Mouse (Mus musculus): ENCODE results near the gene Mmp25. TPM values are rescaled to one million over a fixed set of nuclear protein-coding genes. Genes with fewer than 3 reads are reported as not detected.

Mmp25 gene
- polyA plus RNA-seq, 2 experiments = 0.76 to 1.0 TPM

DNA sequence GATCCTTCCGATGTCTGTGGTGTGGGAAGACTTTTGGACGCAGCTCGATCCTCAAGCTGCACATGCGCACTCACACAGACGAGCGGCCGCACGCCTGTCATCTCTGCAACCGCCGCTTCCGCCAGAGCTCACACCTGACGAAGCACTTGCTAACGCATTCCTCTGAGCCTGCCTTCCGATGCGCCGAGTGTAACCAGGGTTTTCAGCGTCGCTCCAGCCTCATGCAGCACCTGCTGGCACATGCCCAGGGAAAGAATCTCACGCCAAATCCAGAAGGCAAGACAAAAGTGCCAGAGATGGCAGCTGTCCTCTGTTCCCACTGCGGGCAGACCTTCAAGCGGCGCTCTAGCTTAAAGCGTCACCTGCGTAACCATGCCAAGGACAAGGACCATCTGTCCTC, 35.5 kb downstream of the Mmp25 start:
- H3K27ac ChIP-seq (replicated peaks; ENCODE audit: low read depth, low read length) = no peak overlapping the region
- 91% methylated on average over 24 of the region's 24 CpGs for WGBS
- no peaks in the 10 kb centered on the region for H3K36me3 ChIP-seq (ENCODE audit: control insufficient read depth, insufficient read depth, low read length)
- no peak overlapping the region for H3K4me2 ChIP-seq (replicated peaks; ENCODE audit: low read depth, low read length, severe bottlenecking)
- H3K4me1 ChIP-seq (ENCODE audit: control insufficient read depth, insufficient read depth, low read length) = no peaks in the 10 kb centered on the region
- no peak overlapping the region for H3K9ac ChIP-seq (ENCODE audit: low read depth, low read length, severe bottlenecking)
- no peak overlapping the region for H3K4me3 ChIP-seq (replicated peaks; ENCODE audit: low read length)
- DNase-seq (ENCODE audit: low spot score) (no peak), ATAC-seq (ENCODE audit: low FRiP score, low read depth) (no peak)
- TF ChIP-seq POLR2A (IDR thresholded peaks at IDR 0.05; ENCODE audit: borderline replicate concordance, extremely low read depth, insufficient read depth, insufficient read length) = no peak
- H3K27me3 ChIP-seq (ENCODE audit: control insufficient read depth, insufficient read depth, low read length) = no peaks in the 10 kb centered on the region
- H3K9me3 ChIP-seq (ENCODE audit: control insufficient read depth, low read length) = no peaks in the 10 kb centered on the region

- no peaks in the 10 kb centered on the region for H3K9me3 ChIP-seq (ENCODE audit: control insufficient read depth, low read length)
- 86% methylated on average over 8 of the region's 8 CpGs for WGBS
- H3K4me3 ChIP-seq (replicated peaks; ENCODE audit: low read length) = no peak overlapping the region
- H3K9ac ChIP-seq (ENCODE audit: low read depth, low read length, severe bottlenecking) = no peak overlapping the region
- no peak overlapping the region for H3K4me2 ChIP-seq (replicated peaks; ENCODE audit: low read depth, low read length, severe bottlenecking)
- H3K36me3 ChIP-seq (ENCODE audit: control insufficient read depth, insufficient read depth, low read length) = no peaks in the 10 kb centered on the region
- no peak overlapping the region for H3K27ac ChIP-seq (replicated peaks; ENCODE audit: low read depth, low read length)
- no peak for DNase-seq (ENCODE audit: low spot score)
- no peak for ATAC-seq (ENCODE audit: low FRiP score, low read depth)
- no peaks in the 10 kb centered on the region for H3K27me3 ChIP-seq (ENCODE audit: control insufficient read depth, insufficient read depth, low read length)
- TF ChIP-seq POLR2A (IDR thresholded peaks at IDR 0.05; ENCODE audit: borderline replicate concordance, extremely low read depth, insufficient read depth, insufficient read length) = no peak
- peaks cover 3% of the 10 kb centered on the region; the same call in 1 of the 2 replicates for H3K4me1 ChIP-seq (ENCODE audit: control insufficient read depth, insufficient read depth, low read length)
These were observed 39.9 kb downstream of the Mmp25 start for GRCm38 (mm10) chr17:23605220-23605619.

- H3K4me2 ChIP-seq (replicated peaks; ENCODE audit: low read depth, low read length, severe bottlenecking) = no peak overlapping the region
- H3K4me3 ChIP-seq (replicated peaks; ENCODE audit: low read length) = no peak overlapping the region
- H3K4me1 ChIP-seq (ENCODE audit: control insufficient read depth, insufficient read depth, low read length) = peaks cover 3% of the 10 kb centered on the region; the same call in 1 of the 2 replicates
- H3K27me3 ChIP-seq (ENCODE audit: control insufficient read depth, insufficient read depth, low read length) = no peaks in the 10 kb centered on the region
- no peak for DNase-seq (ENCODE audit: low spot score)
- WGBS = 72% methylated on average over 7 of the region's 7 CpGs
- H3K9me3 ChIP-seq (ENCODE audit: control insufficient read depth, low read length) = no peaks in the 10 kb centered on the region
- H3K27ac ChIP-seq (replicated peaks; ENCODE audit: low read depth, low read length) = no peak overlapping the region
- TF ChIP-seq POLR2A (IDR thresholded peaks at IDR 0.05; ENCODE audit: borderline replicate concordance, extremely low read depth, insufficient read depth, insufficient read length) = no peak
- no peak overlapping the region for H3K9ac ChIP-seq (ENCODE audit: low read depth, low read length, severe bottlenecking)
- no peak for ATAC-seq (ENCODE audit: low FRiP score, low read depth)
- no peaks in the 10 kb centered on the region for H3K36me3 ChIP-seq (ENCODE audit: control insufficient read depth, insufficient read depth, low read length)
These were observed 40.7 kb downstream of the Mmp25 start for GRCm38 (mm10) chr17:23604394-23604793.

DNA sequence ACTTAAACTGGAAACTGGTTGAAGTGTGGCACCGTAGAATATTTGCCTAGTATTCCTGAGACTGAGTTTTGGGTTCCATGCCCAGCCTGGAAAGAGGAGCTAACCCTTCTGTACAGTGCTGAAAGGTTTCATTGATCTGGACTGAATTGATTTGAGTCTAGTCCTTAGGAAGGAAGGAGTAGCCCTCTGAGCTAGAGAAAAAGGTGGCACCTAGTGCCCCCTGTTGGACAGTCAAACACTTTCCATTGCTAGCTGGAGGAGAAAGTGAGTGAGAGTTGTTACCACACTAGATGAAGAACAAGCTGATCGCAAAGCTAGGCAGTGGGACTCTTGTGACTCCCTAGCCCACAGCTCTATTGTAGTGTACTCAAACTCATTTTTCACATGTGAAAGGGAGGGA, 41.5 kb downstream of the Mmp25 start:
- no peak overlapping the region for H3K27ac ChIP-seq (replicated peaks; ENCODE audit: low read depth, low read length)
- DNase-seq (ENCODE audit: low spot score) = no peak
- no peak overlapping the region for H3K4me2 ChIP-seq (replicated peaks; ENCODE audit: low read depth, low read length, severe bottlenecking)
- H3K36me3 ChIP-seq (ENCODE audit: control insufficient read depth, insufficient read depth, low read length) = no peaks in the 10 kb centered on the region
- ATAC-seq (ENCODE audit: low FRiP score, low read depth) = no peak
- peaks cover 3% of the 10 kb centered on the region; the same call in 1 of the 2 replicates for H3K4me1 ChIP-seq (ENCODE audit: control insufficient read depth, insufficient read depth, low read length)
- WGBS = 63% methylated on average over 2 of the region's 2 CpGs
- no peak overlapping the region for H3K4me3 ChIP-seq (replicated peaks; ENCODE audit: low read length)
- TF ChIP-seq POLR2A (IDR thresholded peaks at IDR 0.05; ENCODE audit: borderline replicate concordance, extremely low read depth, insufficient read depth, insufficient read length) = no peak
- no peaks in the 10 kb centered on the region for H3K9me3 ChIP-seq (ENCODE audit: control insufficient read depth, low read length)
- no peaks in the 10 kb centered on the region for H3K27me3 ChIP-seq (ENCODE audit: control insufficient read depth, insufficient read depth, low read length)
- no peak overlapping the region for H3K9ac ChIP-seq (ENCODE audit: low read depth, low read length, severe bottlenecking)

DNA sequence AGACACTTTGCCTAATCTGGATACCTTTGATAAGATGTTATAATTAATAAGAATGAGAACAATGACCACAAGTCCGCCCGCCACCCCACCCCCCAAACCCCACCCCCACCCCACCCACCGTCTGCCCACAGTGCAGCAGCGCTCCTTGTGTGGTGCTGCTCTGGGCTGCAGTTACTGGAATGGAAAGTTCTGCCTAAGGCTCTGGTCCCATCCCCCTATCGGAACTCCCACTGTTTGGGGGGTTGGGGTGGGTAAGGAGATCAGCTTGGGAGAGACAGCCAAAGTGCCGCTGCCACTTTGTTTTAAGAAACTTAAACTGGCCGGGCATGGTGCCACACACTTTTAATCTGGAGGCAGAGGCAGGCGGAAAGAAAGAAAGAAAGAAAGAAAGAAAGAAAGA, 42.0 kb downstream of the Mmp25 start:
- 42% methylated on average over 8 of the region's 8 CpGs for WGBS
- no peak for DNase-seq (ENCODE audit: low spot score)
- no peaks in the 10 kb centered on the region for H3K27me3 ChIP-seq (ENCODE audit: control insufficient read depth, insufficient read depth, low read length)
- no peaks in the 10 kb centered on the region for H3K36me3 ChIP-seq (ENCODE audit: control insufficient read depth, insufficient read depth, low read length)
- no peak overlapping the region for H3K4me2 ChIP-seq (replicated peaks; ENCODE audit: low read depth, low read length, severe bottlenecking)
- H3K9ac ChIP-seq (ENCODE audit: low read depth, low read length, severe bottlenecking) = no peak overlapping the region
- no peak for TF ChIP-seq POLR2A (IDR thresholded peaks at IDR 0.05; ENCODE audit: borderline replicate concordance, extremely low read depth, insufficient read depth, insufficient read length)
- H3K9me3 ChIP-seq (ENCODE audit: control insufficient read depth, low read length) = no peaks in the 10 kb centered on the region
- H3K4me1 ChIP-seq (ENCODE audit: control insufficient read depth, insufficient read depth, low read length) = peaks cover 3% of the 10 kb centered on the region; the same call in 1 of the 2 replicates
- no peak for ATAC-seq (ENCODE audit: low FRiP score, low read depth)
- H3K4me3 ChIP-seq (replicated peaks; ENCODE audit: low read length) = no peak overlapping the region
- H3K27ac ChIP-seq (replicated peaks; ENCODE audit: low read depth, low read length) = no peak overlapping the region
